Mouse (Mus musculus) left cerebral cortex, adult 8-10 months (tissue): ENCODE data around the gene Gm10300. TPM values are rescaled to one million over a fixed set of nuclear protein-coding genes. Genes with fewer than 3 reads are reported as not detected.
A peak's percentile ranks its signal among the peaks of the same experiment; 100 is the strongest.

Source experiments
- DNase-seq, 2 experiments: peaks; one replicate each; pipeline ENCODE4 v3.0.0; 2022; ENCODE audit warnings: low spot score in 2 of 2
- total RNA-seq, 4 experiments: library from RNA; stranded (reverse); gene quantifications; 2 replicates each; pipeline ENCODE4 v1.2.4; 2022

Gene Gm10300
- total RNA-seq, 4 experiments from 2014 or later, result 0.15 to 0.33 TPM; not detected in 2

DNA sequence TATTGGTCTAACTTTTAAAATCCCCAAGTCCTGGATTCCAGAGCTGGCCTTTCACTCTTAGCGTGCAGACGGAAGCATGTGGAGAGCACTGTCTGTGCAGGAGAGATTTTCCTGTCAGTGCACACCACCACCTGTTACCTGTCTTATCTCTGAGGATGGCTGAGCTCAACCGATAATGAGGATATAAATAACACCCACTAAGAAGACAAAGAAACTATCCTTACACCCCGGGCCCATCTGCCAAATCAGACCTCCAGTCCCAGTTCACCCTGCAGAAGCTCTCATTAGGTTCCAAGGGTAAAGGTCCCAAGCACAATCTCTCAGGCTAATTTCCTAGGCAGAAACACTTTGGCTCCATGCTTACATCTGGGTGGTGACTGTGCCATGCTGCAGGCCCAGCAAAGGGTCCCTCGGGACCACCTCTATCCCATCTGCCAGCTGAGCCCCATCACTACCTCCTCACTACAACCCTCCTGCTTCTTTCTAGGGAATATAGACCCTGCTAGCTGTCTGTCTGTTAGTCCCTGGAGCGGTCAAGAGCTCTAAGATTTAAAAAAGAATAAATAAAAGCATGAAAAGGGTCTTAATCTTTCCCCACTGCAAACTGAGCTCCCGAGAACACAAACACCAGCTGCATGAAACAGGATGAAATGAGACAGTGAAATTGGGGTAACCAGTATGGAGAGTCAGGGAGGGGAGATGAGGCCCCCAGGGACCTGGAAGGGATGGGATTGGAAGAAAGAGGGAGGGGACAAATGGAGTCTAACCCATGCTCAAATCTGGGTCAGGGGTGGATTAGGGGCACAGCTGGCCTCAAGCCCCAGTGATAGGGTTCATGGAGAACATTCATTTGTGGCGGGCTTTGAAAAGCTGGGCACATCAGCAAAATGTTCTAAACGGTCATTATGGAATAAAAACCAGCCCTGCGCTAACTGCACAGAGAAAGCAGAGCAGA, 22.9 kb upstream of the Gm10300 start:
- DNase-seq, result no peak

DNA sequence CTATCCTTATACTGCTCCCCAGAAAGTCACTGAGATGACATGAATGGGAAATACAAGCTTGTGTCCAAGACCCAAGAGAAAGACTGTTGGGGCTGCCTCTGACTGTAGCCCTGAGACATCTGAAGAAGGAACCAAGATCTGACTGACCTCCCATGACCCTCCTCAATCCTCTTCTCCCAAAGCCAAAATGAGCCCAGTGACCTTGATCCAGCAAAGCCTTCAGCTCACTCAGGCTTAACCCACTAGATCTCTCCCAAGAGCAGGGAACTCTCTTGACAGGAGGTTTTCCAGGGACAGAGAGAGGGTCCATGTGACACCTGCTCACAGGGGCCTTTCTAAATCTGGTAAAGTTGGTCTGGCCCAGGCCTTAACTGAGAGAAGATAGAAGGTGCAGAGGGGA, 17.2 kb upstream of the Gm10300 start:
- no peak for DNase-seq

DNA sequence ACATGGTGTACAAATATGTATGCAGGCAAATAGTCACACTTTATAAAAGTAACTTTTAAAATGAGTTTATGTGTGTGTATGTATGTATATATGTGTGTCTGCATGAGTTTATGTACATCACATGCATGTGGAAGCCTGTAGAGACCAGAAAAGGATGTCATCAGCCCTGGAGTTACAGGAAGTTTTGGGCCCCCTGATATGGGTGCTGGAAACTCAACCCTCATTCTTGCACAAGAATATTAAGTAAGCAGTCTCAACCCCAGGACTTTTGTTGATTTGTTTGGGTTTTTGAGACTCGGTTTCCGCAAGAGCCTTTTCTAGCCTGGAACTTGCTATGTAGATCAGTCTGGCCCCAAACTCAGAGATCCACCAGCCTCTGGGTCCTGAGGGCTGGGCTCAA, 15.0 kb upstream of the Gm10300 start:
- DNase-seq, result no peak

DNA sequence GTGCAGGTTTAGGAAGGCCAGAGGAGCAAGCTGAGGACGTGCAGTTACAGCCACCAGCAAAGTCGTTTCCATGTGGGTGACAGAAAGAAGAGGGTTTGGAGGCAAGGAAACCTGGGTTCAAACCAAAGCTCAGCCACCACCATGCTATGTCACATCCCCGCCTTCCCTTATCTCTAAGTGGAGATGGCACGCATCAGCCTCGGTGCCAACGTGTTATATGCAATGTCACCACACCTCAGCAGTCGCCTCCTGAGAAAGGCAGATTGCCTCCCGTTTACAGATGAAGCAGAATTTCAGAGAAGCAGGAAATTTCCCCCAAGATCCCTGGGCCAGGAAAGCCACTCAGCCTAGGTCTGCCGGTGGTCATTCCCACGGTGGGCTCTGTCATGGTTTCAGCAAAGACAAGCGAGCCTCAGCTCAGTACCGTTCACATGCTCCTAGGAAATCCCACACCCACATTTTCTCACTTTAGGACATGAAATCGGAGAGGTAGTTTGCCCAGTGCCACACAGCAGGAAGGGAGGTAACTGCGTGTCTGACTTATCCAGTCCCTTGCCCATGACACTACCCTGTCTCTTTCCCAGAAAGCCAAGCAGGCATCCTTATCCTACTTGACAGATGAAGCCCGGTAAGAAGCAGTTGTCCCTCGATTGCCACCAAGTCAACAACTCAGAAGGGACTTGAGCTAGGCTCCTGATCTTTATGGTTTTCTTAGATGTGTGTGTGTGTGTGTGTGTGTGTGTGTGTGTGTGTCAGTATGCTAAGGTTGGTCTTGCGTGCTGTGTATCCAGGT, 14.3 kb upstream of the Gm10300 start:
- DNase-seq, result no peak

DNA sequence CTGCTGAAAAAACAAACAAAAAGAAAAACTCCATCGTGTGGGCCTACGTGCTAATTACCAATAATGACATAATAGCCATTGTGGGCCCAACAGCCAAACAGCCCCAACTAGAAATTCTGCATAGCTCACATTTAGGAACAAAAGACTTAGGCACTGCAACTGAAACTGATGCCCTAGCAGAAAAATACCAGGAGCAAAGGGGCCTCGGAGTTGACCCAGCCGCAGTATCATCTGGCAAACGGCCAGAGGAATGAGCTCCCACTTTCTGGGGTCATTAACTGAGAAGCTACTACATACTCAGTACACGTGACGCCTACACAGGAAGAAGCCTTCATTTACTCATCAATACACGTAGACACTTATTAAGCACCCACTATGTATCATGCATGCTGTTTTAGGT, 12.2 kb upstream of the Gm10300 start:
- no peak for DNase-seq

DNA sequence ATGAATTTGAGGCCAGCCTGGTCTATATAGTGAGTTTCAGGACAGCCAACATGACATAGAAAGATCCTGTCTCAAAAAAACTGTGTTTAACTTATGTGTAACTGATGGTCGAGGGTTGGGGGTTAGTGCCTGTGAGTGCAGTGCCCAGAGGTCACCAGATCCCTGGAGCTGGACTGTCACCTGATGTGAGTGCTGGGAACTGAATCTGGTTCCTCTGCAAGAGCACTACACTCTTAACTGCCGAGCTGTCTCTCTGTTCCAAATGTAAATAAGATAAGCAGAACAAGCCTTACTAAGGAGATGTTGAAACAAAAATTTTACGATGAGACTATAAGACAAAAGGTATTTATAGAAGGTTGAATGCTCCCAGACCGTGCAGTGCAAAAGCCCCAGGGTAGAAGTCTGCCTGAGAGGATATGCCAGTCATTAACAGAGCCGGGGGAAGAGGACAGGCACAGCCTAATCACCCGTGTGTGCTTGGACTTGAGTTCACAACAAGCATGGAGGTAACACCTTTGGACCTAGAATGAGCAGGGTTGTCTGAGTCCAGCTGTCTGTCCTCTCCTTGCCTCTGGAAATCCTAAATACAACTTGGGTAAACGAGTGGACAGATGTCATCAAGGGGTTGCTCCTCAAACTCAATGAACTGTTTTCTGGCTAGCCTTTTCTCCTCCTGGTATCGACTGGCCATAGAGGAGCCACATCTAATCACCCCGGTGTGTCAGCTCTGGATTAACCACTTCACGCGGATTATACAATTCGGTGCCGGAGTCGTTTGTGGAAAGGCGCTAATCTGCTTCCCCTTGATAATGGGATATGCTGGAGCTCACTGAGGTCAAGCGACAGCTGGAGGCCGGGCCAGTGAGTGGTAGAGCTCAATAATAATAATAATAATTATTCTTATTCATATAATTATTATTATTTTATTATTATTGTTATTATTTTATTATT, 11.3 kb upstream of the Gm10300 start:
- DNase-seq, result no peak

DNA sequence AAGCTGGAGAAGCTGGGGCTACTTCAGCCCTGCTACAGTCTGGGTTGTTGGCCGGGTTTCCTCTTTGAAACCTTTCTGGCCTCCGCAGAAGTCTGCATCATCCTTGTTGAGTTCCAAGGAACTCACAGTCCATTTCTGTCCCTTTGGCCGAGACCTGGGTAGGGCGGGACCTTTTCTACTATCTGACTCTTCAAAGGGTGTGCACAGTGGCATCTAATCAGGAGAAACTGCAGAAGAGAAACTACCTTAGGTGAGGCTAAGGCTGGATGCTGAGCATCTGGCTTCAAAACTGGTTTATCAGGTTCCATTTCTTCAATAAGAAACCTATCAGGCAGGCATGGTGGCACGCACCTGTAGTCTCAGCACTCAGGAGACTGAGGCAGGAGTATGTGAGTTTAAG, 9.9 kb upstream of the Gm10300 start:
- DNase-seq, result no peak

DNA sequence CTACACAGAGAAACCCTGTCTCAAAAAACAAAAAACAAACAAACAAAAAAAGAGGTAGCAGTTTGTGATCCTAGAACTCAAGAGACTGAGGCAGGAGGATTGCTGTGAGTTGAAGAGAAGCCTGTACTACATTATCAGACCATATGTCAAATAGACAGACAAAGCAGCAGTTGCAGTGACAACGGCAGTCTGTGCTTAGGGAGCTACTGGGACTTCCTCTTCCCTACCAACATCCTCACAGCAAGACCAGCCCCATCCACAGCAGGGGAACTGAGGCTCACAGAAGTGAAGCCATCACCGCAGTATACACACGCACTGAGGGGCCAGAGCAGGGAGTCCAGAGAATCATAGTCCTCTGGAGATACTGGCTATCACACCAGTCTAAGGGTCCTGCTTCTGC, 8.9 kb upstream of the Gm10300 start:
- DNase-seq, result no peak

DNA sequence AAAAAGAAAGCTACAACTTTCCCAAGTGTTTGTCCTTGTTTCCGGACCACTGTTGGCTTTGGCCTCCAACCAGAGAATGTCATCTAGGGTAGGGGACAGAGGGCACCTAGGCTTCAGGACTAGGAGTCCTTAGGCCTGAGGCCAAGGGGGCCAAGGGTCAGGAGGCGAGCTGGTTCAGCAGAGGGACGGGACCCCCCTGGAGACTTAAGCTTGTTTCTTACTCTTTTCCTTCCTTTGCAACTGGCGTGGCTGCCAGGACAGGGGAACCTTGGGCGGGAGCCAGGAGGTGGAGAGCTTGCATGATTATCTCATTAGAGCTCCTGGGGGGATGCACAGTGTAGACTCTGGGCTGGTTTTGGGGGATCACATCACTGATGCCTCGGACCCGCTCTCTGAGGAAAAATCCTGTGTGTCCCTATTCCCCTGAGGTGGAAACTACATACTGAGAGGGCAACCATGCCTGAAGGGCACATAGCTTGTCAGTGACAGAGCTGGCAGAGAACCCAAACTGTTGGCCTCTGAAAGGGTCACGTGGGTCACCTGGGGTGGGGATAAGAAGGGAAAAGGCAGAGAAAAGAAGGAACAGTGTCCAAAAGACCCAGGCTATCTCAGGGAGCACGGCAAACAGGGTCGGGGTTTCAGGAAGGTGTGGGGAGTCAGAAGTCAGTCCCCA, 8.3 kb upstream of the Gm10300 start:
- no peak for DNase-seq

DNA sequence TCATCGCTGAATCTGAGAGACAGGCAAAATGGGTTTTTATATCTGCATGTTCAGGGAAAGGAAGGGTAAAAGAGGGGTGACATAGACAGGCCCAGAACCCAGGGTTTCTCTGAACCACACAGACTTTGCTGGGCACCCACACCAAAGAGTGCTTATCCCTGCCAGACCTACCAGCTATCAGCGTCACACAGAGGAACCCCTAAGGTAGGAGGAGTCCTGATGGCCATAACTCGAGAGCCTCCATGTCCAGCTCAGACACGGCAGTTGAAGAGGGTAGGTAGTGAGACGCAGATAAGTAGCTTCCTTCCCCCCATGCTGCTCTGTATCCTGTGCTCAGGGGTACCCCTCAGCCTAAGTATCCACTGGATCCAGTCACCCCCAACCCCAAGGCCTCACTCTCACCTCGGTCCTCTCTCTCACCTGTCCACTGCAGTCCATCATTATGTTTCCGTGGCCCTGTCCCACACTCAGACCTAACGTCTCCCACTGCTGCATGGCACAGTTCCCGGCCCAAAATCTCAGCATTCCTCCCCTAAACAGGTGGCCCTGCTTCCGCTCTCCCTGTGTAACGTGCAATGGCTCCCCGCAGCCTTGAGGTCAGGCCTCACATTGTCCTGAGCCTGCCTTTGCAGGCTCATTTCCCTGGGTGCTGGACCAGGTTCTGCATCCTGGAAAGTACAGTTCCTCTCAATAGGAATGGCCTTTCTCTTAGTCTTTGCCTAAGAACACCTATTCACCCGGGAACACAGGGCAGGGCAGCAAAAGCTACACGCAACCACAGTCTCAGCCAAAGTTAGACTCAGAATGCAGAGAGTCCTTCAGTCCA, 7.2 kb upstream of the Gm10300 start:
- DNase-seq, result no peak

DNA sequence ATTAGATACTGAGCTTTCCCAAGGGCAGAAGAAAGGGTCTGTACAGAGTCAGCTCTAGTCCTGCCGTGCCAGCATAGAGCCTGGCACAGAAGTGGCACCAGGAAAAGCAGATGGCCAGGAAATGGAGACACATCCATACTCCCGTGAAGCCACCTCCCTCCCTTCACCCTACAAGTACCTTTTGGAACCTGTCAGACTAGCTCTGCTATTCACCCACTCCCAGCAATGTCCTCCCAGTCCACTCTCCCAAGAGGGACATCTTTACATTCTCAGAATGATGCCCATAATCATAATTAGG, 6.6 kb upstream of the Gm10300 start:
- no peak for DNase-seq

DNA sequence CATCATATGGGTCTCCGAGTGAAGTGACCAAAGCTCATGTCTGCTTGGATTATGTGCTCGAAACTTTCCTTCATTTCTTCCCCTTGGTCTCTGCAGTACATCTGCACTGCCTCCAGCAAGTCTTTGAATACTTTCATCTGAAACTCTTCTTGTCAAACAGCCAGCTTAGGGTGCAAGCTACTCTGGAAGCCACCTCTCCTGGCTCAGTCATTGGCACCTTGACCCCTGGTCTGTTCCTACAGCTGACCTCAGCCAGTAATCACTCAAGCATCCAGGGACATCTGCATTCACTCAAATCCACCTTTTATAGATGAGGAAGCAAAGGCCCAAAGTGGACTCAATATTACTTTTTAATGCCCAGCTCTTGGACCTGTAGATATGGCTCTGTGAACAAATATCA, 2.8 kb upstream of the Gm10300 start:
- no peak for DNase-seq

DNA sequence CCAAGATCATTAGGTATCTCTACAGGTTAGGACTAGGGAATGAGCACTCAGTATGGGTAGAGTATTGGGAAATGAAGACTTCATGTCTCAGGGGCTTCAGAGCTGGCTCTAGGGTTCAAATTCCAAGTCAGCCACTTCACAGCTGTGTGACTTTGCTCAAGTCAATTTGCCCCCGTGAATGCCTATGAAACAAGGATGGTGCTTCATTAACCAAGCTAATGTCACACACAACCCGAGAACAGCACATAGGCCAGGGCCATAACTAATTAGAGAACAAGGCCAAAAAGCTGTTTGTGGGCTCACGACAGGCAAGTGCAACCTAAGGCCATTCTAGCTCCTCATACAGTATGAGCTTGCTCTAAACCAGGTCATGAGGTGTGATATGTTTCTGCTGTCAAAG, 2.3 kb upstream of the Gm10300 start:
- DNase-seq, result no peak

DNA sequence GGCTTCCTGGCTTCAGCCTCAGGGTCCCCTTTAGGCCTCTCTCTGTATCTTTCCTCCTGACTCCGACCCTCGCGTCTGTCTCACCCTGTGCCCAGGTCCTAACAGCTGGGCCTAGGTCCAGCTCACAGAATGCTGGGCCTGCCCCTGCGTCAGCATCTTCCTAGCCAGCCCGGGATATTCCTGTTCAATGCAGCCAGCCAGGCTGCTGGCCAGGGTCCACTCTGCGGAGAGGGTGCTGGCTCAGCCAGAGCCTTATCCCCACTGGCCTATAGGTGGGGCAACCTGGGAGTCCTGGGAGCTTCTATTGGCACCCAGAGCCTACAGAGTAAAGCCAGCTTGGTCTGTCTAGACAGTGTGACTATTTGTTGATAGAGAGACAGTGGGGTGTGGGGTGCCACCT, 1.6 kb upstream of the Gm10300 start:
- DNase-seq, result no peak

DNA sequence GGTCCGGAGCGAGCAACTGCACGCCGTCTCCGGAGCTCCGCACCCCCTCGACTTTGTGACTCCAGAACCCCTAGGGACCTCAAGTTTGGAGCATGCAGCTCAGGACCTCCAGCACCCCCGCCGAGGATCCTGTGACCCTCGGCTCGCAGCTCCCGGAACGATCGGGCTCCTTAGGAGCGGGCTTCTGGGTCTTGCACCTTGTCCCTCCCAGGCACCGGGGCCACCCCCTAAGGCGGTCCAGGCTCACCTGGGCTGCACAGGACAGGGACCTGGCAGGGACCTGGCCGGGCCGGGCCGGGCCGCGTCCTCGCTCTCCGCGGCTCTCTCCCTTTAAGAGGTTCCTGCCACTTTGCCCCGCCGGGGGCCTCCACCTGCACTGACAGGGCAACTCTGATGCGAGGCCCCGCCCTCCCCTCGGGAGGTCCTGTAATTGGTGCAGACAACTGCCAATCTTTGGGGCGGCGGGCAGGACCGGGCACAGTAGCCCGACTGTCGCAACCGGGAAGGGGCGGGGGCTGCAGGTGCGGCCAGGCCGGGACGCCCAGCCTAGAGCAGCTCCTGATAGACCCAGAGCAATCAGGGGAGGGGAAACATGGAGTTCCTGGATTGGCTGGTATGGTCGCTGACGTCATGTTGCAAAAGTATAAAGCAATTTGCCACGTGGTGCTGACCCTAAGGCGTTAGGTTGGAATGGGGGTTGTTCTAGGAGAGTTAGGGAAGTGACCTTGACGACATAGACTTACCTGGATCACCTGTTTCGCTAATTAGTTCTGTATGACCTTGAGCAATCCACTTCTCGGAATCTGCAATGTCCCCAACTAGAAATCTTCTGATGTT, 654 bp downstream of the Gm10300 start, which contains the start of gene Epb41:
Gene Epb41 (minus strand): TSS at position 389 of the 837 bp plus-strand sequence.
- DNase-seq, result peak; percentile 93 to 95

DNA sequence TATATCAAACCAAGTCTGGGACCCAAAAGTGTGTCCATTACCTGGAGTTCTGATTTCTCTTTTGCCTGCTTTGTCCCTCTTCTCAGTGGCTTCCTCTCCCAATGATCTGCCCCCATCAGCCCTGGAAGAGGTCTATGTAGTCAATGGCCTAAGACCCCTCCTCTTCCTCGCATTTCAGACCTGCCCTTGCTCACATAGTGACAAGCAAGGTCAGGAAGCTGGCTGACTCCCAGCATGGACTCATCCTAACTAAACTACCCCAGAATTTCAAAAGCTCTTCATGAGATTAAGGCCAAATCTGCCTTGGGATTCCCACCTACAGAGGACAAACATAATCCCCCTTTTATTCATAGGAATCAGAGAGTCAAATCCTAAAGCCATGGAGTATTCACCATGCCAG, 1.3 kb downstream of the Gm10300 start:
- DNase-seq, result no peak

DNA sequence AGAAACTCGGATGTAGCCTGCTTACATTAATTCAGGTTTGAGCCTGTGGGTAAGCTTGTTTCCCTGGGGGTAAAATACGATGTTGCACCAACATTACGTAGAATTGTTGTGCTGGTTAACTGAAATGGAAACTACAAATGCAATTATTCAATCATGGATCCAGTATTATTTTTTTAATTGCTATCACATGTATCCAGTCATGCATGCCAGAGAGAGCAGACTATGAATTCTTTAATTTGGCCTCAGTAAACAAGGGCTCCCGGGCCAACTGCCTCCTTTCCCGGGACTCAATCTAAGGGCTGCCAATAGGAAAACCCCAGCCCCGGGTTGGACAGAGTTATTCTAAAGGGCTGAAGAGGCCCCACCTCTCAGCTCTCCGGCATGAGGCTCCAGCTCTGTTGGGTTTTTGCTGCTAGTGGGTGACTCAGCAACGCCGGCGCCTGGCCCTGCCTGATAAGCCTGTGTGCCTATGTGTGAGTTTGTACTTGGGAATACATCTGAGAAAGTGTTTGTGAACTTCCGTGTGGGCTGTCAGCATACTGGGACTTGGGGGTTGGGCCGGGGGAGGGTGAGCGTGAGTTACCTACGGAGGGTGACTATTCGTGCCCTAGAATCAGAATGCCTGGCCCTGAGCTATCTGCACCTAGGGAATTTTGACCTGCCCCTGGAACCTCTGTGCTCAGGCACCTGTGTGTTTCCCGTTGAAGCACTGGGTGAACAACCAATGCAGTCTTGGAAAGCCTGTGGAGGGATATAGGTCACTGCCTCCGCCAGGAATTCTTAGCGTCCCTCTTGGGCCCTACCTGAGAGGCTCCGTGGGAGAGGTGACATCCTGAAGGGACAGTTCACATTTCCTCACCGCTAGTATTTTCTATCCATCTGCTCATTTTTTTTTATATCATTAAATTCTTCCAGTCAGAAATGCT, 2.2 kb downstream of the Gm10300 start:
- DNase-seq, result peak in 1 of 2 experiments; percentile 20

DNA sequence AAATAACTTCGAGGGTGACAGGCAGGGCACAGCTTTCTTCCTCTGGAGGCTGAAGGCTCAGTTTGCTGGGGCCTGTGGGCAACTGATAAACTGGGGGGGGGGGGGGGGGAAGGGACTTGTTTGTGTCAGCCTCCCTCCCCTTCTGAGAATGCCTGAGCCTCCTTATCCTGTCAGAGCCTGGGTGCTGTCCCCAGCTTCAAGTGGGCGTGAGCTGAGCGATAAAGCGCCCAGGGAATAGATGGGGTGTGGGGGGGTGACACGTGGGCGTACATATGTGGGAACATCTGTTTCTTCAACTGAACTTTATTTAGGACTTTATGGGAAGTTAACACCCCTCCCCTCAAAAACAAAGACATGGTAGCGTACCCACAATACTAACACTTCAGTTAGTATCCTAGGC, 2.9 kb downstream of the Gm10300 start:
- DNase-seq, result no peak
